Mouse (Mus musculus): Measurements from ENCODE around the gene Laptm5. TPM values are rescaled to one million over a fixed set of nuclear protein-coding genes. Genes with fewer than 3 reads are reported as not detected.

The Laptm5 gene
- total RNA-seq, 2 experiments from 2014 or later = 10.9 to 14.8 TPM

- DNase-seq = no peak
These were observed 13.5 kb upstream of the Laptm5 start for GRCm38 (mm10) chr4:130899383-130899781.

DNA sequence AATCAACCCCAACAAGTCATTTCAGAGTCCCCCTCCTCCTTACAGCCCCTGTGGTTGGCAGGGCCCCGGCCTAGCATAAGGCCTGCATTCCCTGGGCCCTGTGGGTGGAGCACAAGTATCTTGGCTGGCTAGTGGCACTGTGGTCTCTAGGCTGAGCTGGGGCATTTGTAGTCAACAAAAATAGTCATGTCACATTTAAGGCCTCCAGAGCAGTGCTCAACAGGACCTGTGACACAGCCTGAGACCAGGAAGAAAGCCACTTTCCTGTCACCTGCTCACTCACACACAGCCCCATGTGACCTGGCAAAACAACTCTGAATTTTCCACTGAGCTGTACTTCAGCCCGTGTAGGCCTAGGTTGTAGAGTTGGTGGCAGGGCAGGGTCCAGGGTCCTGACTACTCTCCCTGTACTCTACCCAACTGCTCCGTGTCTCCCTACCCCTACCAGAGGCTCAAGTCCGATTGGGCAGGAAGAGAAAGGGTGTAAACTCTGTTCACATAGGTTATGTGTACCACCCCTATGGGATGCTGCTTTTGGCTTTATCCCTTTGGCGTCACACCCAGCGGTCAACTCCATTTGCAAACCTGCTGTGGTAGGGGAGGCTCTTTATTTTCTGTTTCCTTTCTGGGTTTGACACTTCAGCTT, 13.0 kb upstream of the Laptm5 start:
- no peak for DNase-seq

DNA sequence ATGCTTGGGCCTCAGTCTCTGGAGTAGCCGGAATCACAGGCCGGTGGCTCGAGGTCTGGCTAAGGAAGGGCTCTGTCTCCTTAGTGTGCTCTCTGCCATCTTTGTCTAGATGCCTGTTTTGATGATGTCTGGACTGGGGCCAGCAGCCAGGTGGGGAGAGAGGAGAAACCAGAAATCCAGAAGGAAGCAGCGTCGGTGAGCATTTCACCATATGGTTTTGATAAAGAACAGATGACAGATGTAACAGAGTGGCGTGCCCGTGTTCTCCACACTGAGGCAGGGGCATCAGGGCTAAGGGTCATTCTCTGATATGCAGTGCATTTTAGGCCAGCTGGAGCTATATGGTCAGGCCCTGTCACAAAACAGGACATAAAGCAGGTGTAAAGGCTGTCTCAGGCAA, 12.2 kb upstream of the Laptm5 start:
- no peak for DNase-seq

DNA sequence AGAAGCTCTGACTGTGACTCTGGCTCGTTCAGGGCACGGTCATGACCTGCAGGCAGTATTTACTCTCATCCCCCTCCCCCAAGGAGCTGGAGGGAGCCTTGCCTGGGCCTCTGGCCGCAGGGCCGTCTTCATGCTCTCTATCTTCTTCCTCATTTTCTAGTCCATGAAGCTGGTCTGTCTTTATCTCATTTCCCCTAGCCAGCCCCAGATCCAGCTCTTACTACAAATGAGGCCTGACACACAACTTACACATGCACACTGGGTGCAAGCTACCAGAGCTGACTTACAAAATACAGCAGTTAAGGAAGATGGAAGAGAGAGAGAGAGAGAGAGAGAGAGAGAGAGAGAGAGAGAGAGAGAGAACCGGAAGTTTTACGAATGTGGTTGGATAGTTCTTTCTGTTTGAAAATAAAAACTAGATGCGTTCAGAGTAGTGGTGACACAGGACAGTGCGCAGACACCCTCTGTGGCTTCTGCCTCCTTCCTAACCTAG, 10.6 kb upstream of the Laptm5 start:
- no peak for DNase-seq

DNA sequence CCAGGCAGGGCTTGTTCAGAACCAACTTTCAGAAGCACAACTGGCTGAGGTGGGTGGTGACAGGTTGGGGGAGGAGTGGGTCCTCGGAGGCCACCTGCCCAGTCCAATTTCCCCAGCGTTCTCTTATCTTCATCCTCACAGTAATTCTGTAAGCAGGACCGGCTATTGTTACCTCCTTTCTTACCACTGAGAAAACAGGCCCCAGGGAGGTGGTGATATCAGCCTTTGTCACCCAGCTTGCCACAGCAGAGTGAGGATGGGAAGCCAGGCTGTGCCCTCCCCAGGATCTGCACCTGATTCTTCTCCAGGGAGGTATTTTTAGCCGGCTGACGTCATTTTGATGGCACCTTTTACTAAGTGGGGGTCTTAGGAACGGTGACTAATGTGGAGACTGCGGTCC, 7.9 kb upstream of the Laptm5 start:
- DNase-seq = no peak

GRCm38 (mm10) chr4:130905882-130906281, 7.0 kb upstream of the Laptm5 start:
- no peak for DNase-seq

DNA sequence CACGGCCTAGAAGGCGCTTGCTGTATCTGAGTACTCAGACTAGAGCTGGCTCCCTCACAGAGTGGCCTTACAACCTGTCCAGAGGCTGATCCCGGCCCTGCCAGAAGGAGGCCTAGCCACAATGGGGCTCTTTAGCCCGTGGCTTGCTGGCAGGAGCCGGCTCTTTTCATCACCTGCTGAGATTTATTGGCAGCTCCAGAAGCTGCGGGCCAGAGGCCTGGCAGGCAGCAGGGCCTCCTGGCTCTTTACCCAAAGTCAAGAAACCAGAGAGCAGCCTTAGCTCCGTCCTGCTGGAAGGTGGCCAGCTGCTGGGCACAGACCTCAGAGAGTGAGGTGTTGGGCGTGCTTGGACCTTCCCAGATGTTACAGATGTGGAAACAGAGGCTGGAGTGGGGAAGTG, 6.6 kb upstream of the Laptm5 start:
- peak; percentile 83 for DNase-seq

- no peak for DNase-seq
These were observed 5.5 kb upstream of the Laptm5 start for GRCm38 (mm10) chr4:130907200-130908069.

DNA sequence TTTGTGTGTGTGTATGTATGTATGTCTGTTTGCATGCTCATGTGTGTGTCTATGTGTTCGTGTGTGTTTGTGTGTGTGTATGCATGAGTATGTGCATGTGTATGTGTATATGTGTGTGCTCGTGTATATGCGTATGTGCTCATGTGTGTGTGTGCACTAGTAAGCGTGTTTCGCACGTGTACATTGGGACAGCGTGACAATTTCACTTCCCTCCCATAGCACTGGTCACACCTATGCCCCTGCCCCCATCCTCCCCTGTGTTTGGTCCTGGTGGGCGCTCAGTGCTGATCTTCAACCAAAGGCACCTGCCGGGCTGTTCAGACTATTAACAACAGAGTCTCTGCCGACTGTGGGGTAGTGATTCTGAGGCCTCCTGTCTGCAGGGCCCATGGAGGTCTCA, 4.8 kb upstream of the Laptm5 start:
- no peak for DNase-seq

DNA sequence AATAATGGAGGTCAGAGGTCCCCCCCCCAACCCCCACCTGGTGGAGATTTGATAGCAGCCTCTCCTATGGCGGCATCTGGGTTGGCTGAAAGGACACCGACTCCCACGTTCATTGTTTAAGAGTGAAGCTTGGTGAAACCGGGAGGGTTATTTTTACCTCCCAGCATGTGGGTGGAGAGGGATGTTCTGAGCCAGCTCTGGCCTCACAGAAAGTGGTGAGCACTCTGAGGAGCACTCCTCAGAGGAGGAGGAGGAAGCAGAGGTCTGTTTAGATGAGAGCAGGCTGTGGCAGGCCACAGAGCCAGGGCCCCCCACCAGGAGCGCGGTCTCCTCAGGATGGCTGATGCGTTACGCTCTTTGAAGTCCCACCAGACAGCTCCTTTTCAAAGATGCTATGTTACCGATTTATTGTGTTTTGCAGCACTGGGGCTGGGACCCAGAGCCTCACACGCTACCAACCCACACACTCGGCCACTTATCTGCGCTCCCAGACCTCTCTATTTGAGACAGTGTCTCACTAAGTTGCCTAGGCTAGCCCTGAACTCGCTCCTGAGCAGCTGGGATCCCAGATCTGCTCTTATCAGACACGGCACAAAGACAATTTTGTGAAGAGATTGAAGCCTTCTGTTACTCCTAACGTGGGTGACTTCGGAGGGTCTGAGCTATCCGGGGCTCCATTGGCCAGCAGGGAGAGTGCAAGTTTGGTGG, 3.6 kb upstream of the Laptm5 start:
- DNase-seq = no peak

GRCm38 (mm10) chr4:130910666-130911065, 2.3 kb upstream of the Laptm5 start:
- no peak for DNase-seq

- no peak for DNase-seq
These were observed 299 bp upstream of the Laptm5 start for GRCm38 (mm10) chr4:130912626-130913025.

DNA sequence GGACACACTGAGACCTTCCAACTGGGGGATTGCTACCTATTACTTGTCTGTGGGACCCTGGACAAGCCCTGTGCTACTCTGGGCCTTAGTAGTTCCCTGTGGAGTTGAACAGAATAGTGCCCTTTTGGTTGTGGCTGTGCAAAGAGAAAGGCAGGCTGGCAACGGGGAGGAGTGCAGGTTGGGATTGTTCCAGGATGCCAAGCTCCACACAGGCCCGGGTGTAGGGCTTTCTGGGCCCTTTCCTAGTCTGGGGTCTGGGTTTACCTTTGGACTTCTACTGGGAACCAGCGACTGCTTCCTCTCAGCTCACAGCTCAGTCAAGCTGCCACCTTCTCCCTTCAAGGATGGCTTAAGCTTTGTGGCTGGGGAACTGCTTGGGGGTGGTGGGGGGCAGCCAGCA, 586 bp downstream of the Laptm5 start:
- no peak for DNase-seq

GRCm38 (mm10) chr4:130914011-130914410, 1.1 kb downstream of the Laptm5 start:
- no peak for DNase-seq

- no peak for DNase-seq
These were observed 1.6 kb downstream of the Laptm5 start for GRCm38 (mm10) chr4:130914527-130914926.

GRCm38 (mm10) chr4:130915006-130915667, 2.2 kb downstream of the Laptm5 start:
- DNase-seq = no peak

DNA sequence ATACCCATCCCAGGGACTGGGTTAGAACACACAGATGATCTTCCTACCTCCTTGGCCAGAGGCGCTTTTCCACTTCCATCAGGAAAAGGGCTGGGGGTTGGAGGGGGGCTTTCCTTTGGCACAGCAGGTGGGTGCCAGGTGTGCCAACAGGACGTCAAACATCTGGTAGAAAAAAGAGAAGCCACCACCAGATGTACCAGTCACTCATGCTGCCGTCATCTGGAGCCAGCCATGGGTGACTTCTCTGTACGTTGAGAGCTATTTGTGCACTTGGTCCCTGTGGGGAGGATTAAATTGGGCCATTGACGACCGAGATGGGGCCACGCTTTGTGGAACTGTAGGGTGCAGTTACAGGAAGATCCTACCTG, 2.7 kb downstream of the Laptm5 start:
- no peak for DNase-seq

DNA sequence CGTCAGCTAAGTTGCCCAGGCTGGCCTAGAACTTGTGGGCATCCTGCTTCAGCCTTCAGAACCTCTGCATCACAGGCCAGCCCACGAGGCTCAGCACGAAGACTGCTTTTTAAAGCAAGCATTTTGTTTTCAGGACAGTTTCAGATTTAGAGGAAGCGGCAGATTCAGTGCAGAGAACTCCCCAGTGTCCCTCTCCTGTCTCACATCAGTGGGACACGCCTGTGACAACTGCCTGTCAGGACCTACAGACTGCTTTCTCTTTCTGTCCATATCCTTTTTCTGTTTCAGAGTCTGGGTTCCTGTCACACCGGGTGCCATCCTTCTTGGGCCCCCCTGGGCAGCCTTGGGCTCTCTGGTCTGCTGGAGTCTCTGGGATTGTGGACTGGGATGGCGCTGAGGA, 3.7 kb downstream of the Laptm5 start:
- no peak for DNase-seq

DNA sequence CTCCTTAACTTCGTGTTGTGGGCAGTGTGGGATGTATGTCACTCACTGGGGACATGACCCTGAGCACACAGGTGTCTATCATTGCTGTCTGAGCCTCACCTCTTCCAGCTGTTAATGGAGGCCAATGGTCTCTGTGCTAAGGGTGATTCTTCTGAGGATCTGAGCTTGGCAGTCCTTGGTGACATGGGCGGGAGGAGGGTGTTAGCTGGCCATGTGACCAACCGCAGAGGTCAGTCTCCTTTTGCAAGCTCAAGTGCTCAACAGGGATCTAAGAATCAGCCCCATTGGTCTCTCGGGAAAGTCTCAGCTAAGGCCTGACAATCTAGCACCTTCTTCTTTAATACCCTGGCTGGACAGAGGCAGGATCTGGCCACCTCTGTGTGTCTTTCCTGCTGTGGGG, 4.6 kb downstream of the Laptm5 start:
- DNase-seq = no peak

GRCm38 (mm10) chr4:130918805-130919749, 6.2 kb downstream of the Laptm5 start:
- no peak for DNase-seq

DNA sequence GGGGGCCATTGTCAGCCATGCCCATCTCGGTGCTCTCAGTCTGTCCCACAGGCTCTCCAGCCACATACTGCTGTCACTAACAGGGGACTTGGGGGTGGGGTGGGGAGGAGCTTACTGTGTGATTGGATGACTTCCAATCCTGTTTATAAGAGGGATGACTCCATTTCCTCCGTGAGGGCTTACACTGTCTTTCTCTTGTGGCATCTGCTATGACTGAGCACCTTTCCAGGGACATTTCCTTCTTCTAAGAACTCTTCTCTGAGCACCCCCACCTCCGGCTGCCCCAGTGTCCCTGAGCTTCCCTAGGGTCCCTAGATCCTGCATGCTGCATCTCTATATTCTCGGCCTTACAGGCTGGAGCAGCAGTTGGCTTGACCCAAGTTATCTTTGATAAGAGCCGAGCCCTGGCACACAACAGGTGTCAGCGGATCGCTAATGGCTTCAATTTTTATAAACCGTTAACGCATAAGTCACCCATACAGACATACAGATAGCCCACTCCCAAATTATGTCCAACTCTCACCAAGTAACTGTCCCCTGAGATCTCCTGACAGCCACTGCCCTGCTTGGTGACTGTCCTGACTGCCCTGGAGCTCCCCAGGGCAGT, 6.9 kb downstream of the Laptm5 start:
- DNase-seq = no peak
